Mouse (Mus musculus): ENCODE measurements at regions not wholly inside any gene's neighbourhood (a gene's known extent, or its start where the extent isn't known, plus 50 kb on each side); places are given as distances from the start of the nearest gene placed in this dataset.

DNA sequence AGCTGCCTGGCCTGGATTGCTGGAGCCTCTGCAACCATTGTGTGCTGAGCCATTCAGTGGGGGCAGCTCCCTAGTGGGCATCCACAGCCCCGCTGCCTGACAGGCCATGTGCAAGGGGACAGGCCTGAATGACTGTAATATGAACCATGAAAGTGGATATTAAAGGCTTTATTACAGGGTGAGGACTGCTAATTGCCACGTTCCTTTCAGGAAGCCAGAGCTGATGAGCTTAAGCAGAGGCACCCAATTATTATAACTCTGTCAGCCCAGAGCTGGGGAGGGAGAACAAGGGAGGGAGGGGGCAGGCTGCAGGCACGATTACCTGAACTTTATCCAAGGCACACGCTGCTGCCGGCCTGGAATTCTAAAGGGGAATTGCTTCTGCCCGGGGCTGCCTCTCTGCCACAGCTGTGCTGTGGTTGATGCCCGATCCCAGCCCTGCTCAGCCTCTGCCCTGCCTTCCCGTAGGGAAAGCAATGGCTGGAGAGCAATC lies 172.5 kb upstream of the Sdk2 start:
- TF ChIP-seq CTCF (IDR thresholded peaks at IDR 0.05; ENCODE audit: control insufficient read depth, insufficient read depth, insufficient replicate concordance, low read depth, low read length) (no peak), POLR2A (IDR thresholded peaks at IDR 0.05; ENCODE audit: control insufficient read depth, low read depth, low read length) (no peak)
